Mouse (Mus musculus): Measurements from ENCODE around the gene Irs3. TPM values are rescaled to one million over a fixed set of nuclear protein-coding genes. Genes with fewer than 3 reads are reported as not detected.

The Irs3 gene
- polyA plus RNA-seq, 1 experiment: 0.18 TPM

GRCm38 (mm10) chr5:137654746-137655145 is 9.2 kb upstream of the Irs3 start:
- no peaks in the 10 kb centered on the region for H3K27me3 ChIP-seq (ENCODE audit: control insufficient read depth, insufficient read depth, low read length)
- no peak overlapping the region for H3K4me3 ChIP-seq (replicated peaks; ENCODE audit: insufficient read depth, low read depth, low read length)
- 74% methylated on average over 7 of the region's 7 CpGs for WGBS
- peaks cover 7% of the 10 kb centered on the region for H3K4me1 ChIP-seq (ENCODE audit: control insufficient read depth, insufficient read depth, low read length)
- TF ChIP-seq CTCF (IDR thresholded peaks at IDR 0.05; ENCODE audit: borderline replicate concordance, insufficient read depth, low read depth, low read length): no peak
- no peak for TF ChIP-seq POLR2A (IDR thresholded peaks at IDR 0.05; ENCODE audit: borderline replicate concordance, insufficient read depth, low read length)
- H3K27ac ChIP-seq (ENCODE audit: insufficient read depth, low read length): no peak overlapping the region
- no peak for DNase-seq

- DNase-seq: no peak
- Histone ChIP-seq H3K4me3 (replicated peaks; ENCODE audit: insufficient read depth, low read depth, low read length) (no peak overlapping the region), H3K27me3 (ENCODE audit: control insufficient read depth, insufficient read depth, low read length) (no peaks in the 10 kb centered on the region), H3K4me1 (ENCODE audit: control insufficient read depth, insufficient read depth, low read length) (peaks cover 7% of the 10 kb centered on the region), H3K27ac (ENCODE audit: insufficient read depth, low read length) (no peak overlapping the region)
- WGBS: 90% methylated on average over 10 of the region's 10 CpGs
- TF ChIP-seq POLR2A (IDR thresholded peaks at IDR 0.05; ENCODE audit: borderline replicate concordance, insufficient read depth, low read length): no peak
- TF ChIP-seq CTCF (IDR thresholded peaks at IDR 0.05; ENCODE audit: borderline replicate concordance, insufficient read depth, low read depth, low read length): no peak
These were observed 7.9 kb upstream of the Irs3 start for GRCm38 (mm10) chr5:137653366-137653765.

- peak; percentile 76 to 78 for DNase-seq
- H3K4me3 ChIP-seq (replicated peaks; ENCODE audit: insufficient read depth, low read depth, low read length): no peak overlapping the region
- peaks cover 7% of the 10 kb centered on the region for H3K4me1 ChIP-seq (ENCODE audit: control insufficient read depth, insufficient read depth, low read length)
- 15% methylated on average over 3 of the region's 3 CpGs for WGBS
- H3K27me3 ChIP-seq (ENCODE audit: control insufficient read depth, insufficient read depth, low read length): no peaks in the 10 kb centered on the region
- H3K27ac ChIP-seq (ENCODE audit: insufficient read depth, low read length): peak overlapping the region; percentile 12; the same call in 1 of the 2 replicates
- no peak for TF ChIP-seq POLR2A (IDR thresholded peaks at IDR 0.05; ENCODE audit: borderline replicate concordance, insufficient read depth, low read length)
- peak; percentile 71 for TF ChIP-seq CTCF (IDR thresholded peaks at IDR 0.05; ENCODE audit: borderline replicate concordance, insufficient read depth, low read depth, low read length)
These were observed 7.0 kb upstream of the Irs3 start for GRCm38 (mm10) chr5:137652474-137652873.

- H3K4me1 ChIP-seq (ENCODE audit: control insufficient read depth, insufficient read depth, low read length): peaks cover 4% of the 10 kb centered on the region; the same call in 1 of the 2 replicates
- no peaks in the 10 kb centered on the region for H3K27me3 ChIP-seq (ENCODE audit: control insufficient read depth, insufficient read depth, low read length)
- DNase-seq: no peak
- H3K27ac ChIP-seq (ENCODE audit: insufficient read depth, low read length): no peak overlapping the region
- WGBS: 32% methylated on average over 18 of the region's 18 CpGs
- TF ChIP-seq POLR2A (IDR thresholded peaks at IDR 0.05; ENCODE audit: borderline replicate concordance, insufficient read depth, low read length) (no peak), CTCF (IDR thresholded peaks at IDR 0.05; ENCODE audit: borderline replicate concordance, insufficient read depth, low read depth, low read length) (no peak)
- H3K4me3 ChIP-seq (replicated peaks; ENCODE audit: insufficient read depth, low read depth, low read length): no peak overlapping the region
These were observed 4.4 kb upstream of the Irs3 start for GRCm38 (mm10) chr5:137649669-137650571.

- no peak overlapping the region for H3K4me3 ChIP-seq (replicated peaks; ENCODE audit: insufficient read depth, low read depth, low read length)
- no peak for TF ChIP-seq POLR2A (IDR thresholded peaks at IDR 0.05; ENCODE audit: borderline replicate concordance, insufficient read depth, low read length)
- no peak for TF ChIP-seq CTCF (IDR thresholded peaks at IDR 0.05; ENCODE audit: borderline replicate concordance, insufficient read depth, low read depth, low read length)
- 33% methylated on average over 4 of the region's 4 CpGs for WGBS
- H3K4me1 ChIP-seq (ENCODE audit: control insufficient read depth, insufficient read depth, low read length): peaks cover 4% of the 10 kb centered on the region; the same call in 1 of the 2 replicates
- no peak for DNase-seq
- H3K27me3 ChIP-seq (ENCODE audit: control insufficient read depth, insufficient read depth, low read length): no peaks in the 10 kb centered on the region; the same call in 1 of the 2 replicates
- H3K27ac ChIP-seq (ENCODE audit: insufficient read depth, low read length): no peak overlapping the region
These were observed 3.7 kb upstream of the Irs3 start for GRCm38 (mm10) chr5:137649251-137649650.

GRCm38 (mm10) chr5:137647827-137648601 is 2.5 kb upstream of the Irs3 start:
- TF ChIP-seq POLR2A (IDR thresholded peaks at IDR 0.05; ENCODE audit: borderline replicate concordance, insufficient read depth, low read length): no peak
- no peak for TF ChIP-seq CTCF (IDR thresholded peaks at IDR 0.05; ENCODE audit: borderline replicate concordance, insufficient read depth, low read depth, low read length)
- Histone ChIP-seq H3K4me3 (replicated peaks; ENCODE audit: insufficient read depth, low read depth, low read length) (no peak overlapping the region), H3K27me3 (ENCODE audit: control insufficient read depth, insufficient read depth, low read length) (no peaks in the 10 kb centered on the region; the same call in 1 of the 2 replicates), H3K4me1 (ENCODE audit: control insufficient read depth, insufficient read depth, low read length) (peaks cover 4% of the 10 kb centered on the region; the same call in 1 of the 2 replicates), H3K27ac (ENCODE audit: insufficient read depth, low read length) (no peak overlapping the region)
- WGBS: 74% methylated on average over 9 of the region's 9 CpGs
- DNase-seq: no peak

- Histone ChIP-seq H3K27me3 (ENCODE audit: control insufficient read depth, insufficient read depth, low read length) (no peaks in the 10 kb centered on the region; the same call in 1 of the 2 replicates), H3K4me3 (replicated peaks; ENCODE audit: insufficient read depth, low read depth, low read length) (no peak overlapping the region), H3K4me1 (ENCODE audit: control insufficient read depth, insufficient read depth, low read length) (no peaks in the 10 kb centered on the region), H3K27ac (ENCODE audit: insufficient read depth, low read length) (no peak overlapping the region)
- 10% methylated on average over 44 of the region's 44 CpGs for WGBS
- DNase-seq: no peak
- TF ChIP-seq CTCF (IDR thresholded peaks at IDR 0.05; ENCODE audit: borderline replicate concordance, insufficient read depth, low read depth, low read length): no peak
- no peak for TF ChIP-seq POLR2A (IDR thresholded peaks at IDR 0.05; ENCODE audit: borderline replicate concordance, insufficient read depth, low read length)
These were observed 343 bp downstream of the Irs3 start for GRCm38 (mm10) chr5:137645091-137645651.

Data from cerebellum, adult 2 months (tissue).